Mouse (Mus musculus) brain, embryonic 14.5 days (tissue): Measurements from ENCODE around the gene Rab11a.

ENCODE experiments used
- CTCF ChIP-seq: fragments of 200-500 bp; IDR thresholded peaks from 2 replicates; pipeline ENCODE4 v1.5.1; 2012; ENCODE audit warnings: inconsistent platforms, mild to moderate bottlenecking, moderate library complexity, borderline replicate concordance; ENCODE audit not compliant: insufficient read depth, insufficient read length; ENCODE audit errors: extremely low read depth
- POLR2A ChIP-seq: fragments of 200-500 bp; IDR thresholded peaks from 2 replicates; pipeline ENCODE4 v1.6.1; 2012; ENCODE audit warnings: mild to moderate bottlenecking, inconsistent platforms, borderline replicate concordance; ENCODE audit not compliant: poor library complexity, insufficient read depth, insufficient read length, severe bottlenecking; ENCODE audit errors: extremely low read depth

GRCm38 (mm10) chr9:64747735-64748134 lies 10.2 kb upstream of the Rab11a start:
- no peak for TF ChIP-seq POLR2A
- TF ChIP-seq CTCF: no peak
